Mouse (Mus musculus): Measurements from ENCODE around the gene AI597479. TPM values are rescaled to one million over a fixed set of nuclear protein-coding genes. Genes with fewer than 3 reads are reported as not detected.
A peak's percentile ranks its signal among the peaks of the same experiment; 100 is the strongest.

The AI597479 gene
- 6.6 TPM for polyA plus RNA-seq (2012; fragmentation: generic; extraction: Trizol)
- long read RNA-seq, experiment 1, partial matches to known transcripts, result 0 of 5 reads
- long read RNA-seq, experiment 1, other reads (novel, unspliced or antisense), result 2 of 5 reads
- long read RNA-seq, experiment 2, transcript AI597479-201 (4 exons, 3,458 nt), result major isoform, 111 of 116 reads
- long read RNA-seq, experiment 2, partial matches to known transcripts, result 0 of 116 reads
- long read RNA-seq, experiment 2, other reads (novel, unspliced or antisense), result 5 of 116 reads

GRCm38 (mm10) chr1:43098031-43098984 is at the start of gene AI597479, which contains the start of gene Tgfbrap1:
Gene AI597479, plus strand, starts transcription at chr1:43098710.
Gene Tgfbrap1, minus strand, starts transcription at chr1:43098637.
- H3K79me3 ChIP-seq (ENCODE audit: low read depth), result peaks cover 8% of the 10 kb centered on the region
- peak within 1 kb of the TSS; percentile 82 for H3K4me3 ChIP-seq (ENCODE audit: insufficient read depth, poor library complexity, severe bottlenecking)
- H3ac ChIP-seq (ENCODE audit: control insufficient read depth, insufficient read length, low read depth), result peak within 1 kb of the TSS; percentile 96
- peaks cover 11% of the 10 kb centered on the region for H3K36me3 ChIP-seq (ENCODE audit: control insufficient read depth, insufficient read depth)
- H3K79me2 ChIP-seq (ENCODE audit: control insufficient read depth, insufficient read depth), result peaks cover 32% of the 10 kb centered on the region
- H3K27me3 ChIP-seq (ENCODE audit: control insufficient read depth, insufficient read depth, insufficient read length), result no peaks in the 10 kb centered on the region
- TF ChIP-seq MAX (IDR thresholded peaks at IDR 0.05), result peak; percentile 46
- no peak for TF ChIP-seq USF1 (IDR thresholded peaks at IDR 0.05; ENCODE audit: low read depth)
- no peak for TF ChIP-seq MYOG (IDR thresholded peaks at IDR 0.05; ENCODE audit: control insufficient read depth, extremely low read depth, insufficient read length)
- peak; percentile 20 for TF ChIP-seq MYOD1 (IDR thresholded peaks at IDR 0.05; ENCODE audit: control insufficient read depth, insufficient read length, low read depth)
- TF ChIP-seq CTCF (IDR thresholded peaks at IDR 0.05; ENCODE audit: control insufficient read depth, insufficient read depth, insufficient read length), result no peak

- H3K36me3 ChIP-seq (ENCODE audit: control insufficient read depth, insufficient read depth), result peaks cover 41% of the 10 kb centered on the region
Observed at GRCm38 (mm10) chr1:43051903-43052302, 46.6 kb upstream of the AI597479 start.

GRCm38 (mm10) chr1:43065615-43066310 is 32.7 kb upstream of the AI597479 start:
- TF ChIP-seq MYOD1 (IDR thresholded peaks at IDR 0.05; ENCODE audit: control insufficient read depth, insufficient read length, low read depth) (no peak), CTCF (IDR thresholded peaks at IDR 0.05; ENCODE audit: control insufficient read depth, insufficient read depth, insufficient read length) (peak; percentile 52)
- Histone ChIP-seq H3K36me3 (ENCODE audit: control insufficient read depth, insufficient read depth) (peaks cover 20% of the 10 kb centered on the region), H3K79me3 (ENCODE audit: low read depth) (no peaks in the 10 kb centered on the region), H3K4me3 (ENCODE audit: insufficient read depth, poor library complexity, severe bottlenecking) (no peak overlapping the region), H3K79me2 (ENCODE audit: control insufficient read depth, insufficient read depth) (no peaks in the 10 kb centered on the region), H3K27me3 (ENCODE audit: control insufficient read depth, insufficient read depth, insufficient read length) (no peaks in the 10 kb centered on the region), H3ac (ENCODE audit: control insufficient read depth, insufficient read length, low read depth) (no peak overlapping the region)

More at GRCm38 (mm10) chr1:43051903-43052302, 46.6 kb upstream of the AI597479 start:
- Histone ChIP-seq H3K4me3 (ENCODE audit: insufficient read depth, poor library complexity, severe bottlenecking) (no peak overlapping the region), H3ac (ENCODE audit: control insufficient read depth, insufficient read length, low read depth) (no peak overlapping the region), H3K79me3 (ENCODE audit: low read depth) (no peaks in the 10 kb centered on the region), H3K27me3 (ENCODE audit: control insufficient read depth, insufficient read depth, insufficient read length) (no peaks in the 10 kb centered on the region), H3K79me2 (ENCODE audit: control insufficient read depth, insufficient read depth) (no peaks in the 10 kb centered on the region)
- TF ChIP-seq FOSL1 (IDR thresholded peaks at IDR 0.05; ENCODE audit: insufficient read depth, low read length, poor library complexity, severe bottlenecking) (no peak), MYOG (IDR thresholded peaks at IDR 0.05; ENCODE audit: control insufficient read depth, extremely low read depth, insufficient read length) (no peak), CTCF (IDR thresholded peaks at IDR 0.05; ENCODE audit: control insufficient read depth, insufficient read depth, insufficient read length) (no peak), MYOD1 (IDR thresholded peaks at IDR 0.05; ENCODE audit: control insufficient read depth, insufficient read length, low read depth) (no peak), MAX (IDR thresholded peaks at IDR 0.05) (no peak), CEBPB (IDR thresholded peaks at IDR 0.05; ENCODE audit: low read depth) (no peak), USF1 (IDR thresholded peaks at IDR 0.05; ENCODE audit: low read depth) (no peak)

GRCm38 (mm10) chr1:43066573-43066972 is 31.9 kb upstream of the AI597479 start:
- no peak overlapping the region for H3K4me3 ChIP-seq (ENCODE audit: insufficient read depth, poor library complexity, severe bottlenecking)
- no peaks in the 10 kb centered on the region for H3K79me3 ChIP-seq (ENCODE audit: low read depth)
- H3K36me3 ChIP-seq (ENCODE audit: control insufficient read depth, insufficient read depth), result peaks cover 27% of the 10 kb centered on the region
- H3ac ChIP-seq (ENCODE audit: control insufficient read depth, insufficient read length, low read depth), result no peak overlapping the region
- H3K27me3 ChIP-seq (ENCODE audit: control insufficient read depth, insufficient read depth, insufficient read length), result no peaks in the 10 kb centered on the region
- H3K79me2 ChIP-seq (ENCODE audit: control insufficient read depth, insufficient read depth), result no peaks in the 10 kb centered on the region
- TF ChIP-seq CEBPB (IDR thresholded peaks at IDR 0.05; ENCODE audit: low read depth), result no peak

- no peak overlapping the region for H3K4me3 ChIP-seq (ENCODE audit: insufficient read depth, poor library complexity, severe bottlenecking)
- no peak overlapping the region for H3ac ChIP-seq (ENCODE audit: control insufficient read depth, insufficient read length, low read depth)
- peaks cover 23% of the 10 kb centered on the region for H3K36me3 ChIP-seq (ENCODE audit: control insufficient read depth, insufficient read depth)
- no peaks in the 10 kb centered on the region for H3K27me3 ChIP-seq (ENCODE audit: control insufficient read depth, insufficient read depth, insufficient read length)
- H3K79me2 ChIP-seq (ENCODE audit: control insufficient read depth, insufficient read depth), result no peaks in the 10 kb centered on the region
- TF ChIP-seq USF1 (IDR thresholded peaks at IDR 0.05; ENCODE audit: low read depth) (no peak), MYOD1 (IDR thresholded peaks at IDR 0.05; ENCODE audit: control insufficient read depth, insufficient read length, low read depth) (no peak), FOSL1 (IDR thresholded peaks at IDR 0.05; ENCODE audit: insufficient read depth, low read length, poor library complexity, severe bottlenecking) (no peak), CEBPB (IDR thresholded peaks at IDR 0.05; ENCODE audit: low read depth) (no peak), MYOG (IDR thresholded peaks at IDR 0.05; ENCODE audit: control insufficient read depth, extremely low read depth, insufficient read length) (no peak), CTCF (IDR thresholded peaks at IDR 0.05; ENCODE audit: control insufficient read depth, insufficient read depth, insufficient read length) (no peak), MAX (IDR thresholded peaks at IDR 0.05) (no peak)
- no peaks in the 10 kb centered on the region for H3K79me3 ChIP-seq (ENCODE audit: low read depth)
Observed at GRCm38 (mm10) chr1:43067551-43067950, 31.0 kb upstream of the AI597479 start.

Measured in C2C12 (cell line).